Mouse (Mus musculus): ENCODE measurements around the gene Utrn. TPM values are rescaled to one million over a fixed set of nuclear protein-coding genes. Genes with fewer than 3 reads are reported as not detected.

Utrn gene
- total and polyA plus RNA-seq, 2 experiments from 2014 or later = 48.4 to 61.6 TPM

DNA sequence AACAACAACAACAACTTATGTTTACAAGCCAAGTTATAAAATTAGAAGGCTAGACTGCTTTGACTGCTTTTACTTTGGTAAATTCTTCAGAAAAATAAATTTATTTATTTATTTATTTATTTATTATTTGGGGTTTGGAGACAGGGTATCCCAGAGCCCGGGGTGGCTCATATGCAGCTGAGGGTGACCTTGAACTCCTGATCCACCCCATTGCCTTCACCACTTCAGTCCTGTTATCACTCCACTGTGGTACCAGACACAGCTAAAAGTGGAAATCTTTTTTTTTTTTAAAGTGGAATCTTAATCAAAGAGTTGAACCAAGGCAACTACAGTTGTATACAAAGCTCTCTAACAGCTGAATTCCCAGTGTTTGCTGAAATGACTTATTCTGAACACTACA, 80.6 kb downstream of the Utrn start:
- WGBS = 31% methylated on average over 1 of the region's 1 CpGs
- DNase-seq (ENCODE audit: low spot score) = peak; percentile 50
- peak; percentile 85 for ATAC-seq (ENCODE audit: insufficient read depth, low read depth)
- H3K27ac ChIP-seq (ENCODE audit: low read depth) = peak overlapping the region; percentile 70; the same call in 1 of the 2 replicates
- no peaks in the 10 kb centered on the region for H3K36me3 ChIP-seq (replicated peaks; ENCODE audit: control insufficient read depth, insufficient read depth, low read length)
- no peak overlapping the region for H3K4me2 ChIP-seq (ENCODE audit: low read depth, low read length)
- H3K4me3 ChIP-seq (ENCODE audit: low read depth, low read length) = no peak overlapping the region
- no peaks in the 10 kb centered on the region for H3K9me3 ChIP-seq (replicated peaks; ENCODE audit: control insufficient read depth, low read length)
- H3K9ac ChIP-seq (replicated peaks; ENCODE audit: low read depth, low read length) = no peak overlapping the region
- no peaks in the 10 kb centered on the region for H3K27me3 ChIP-seq (ENCODE audit: control insufficient read depth, insufficient read depth, low read length)
- H3K4me1 ChIP-seq (ENCODE audit: control insufficient read depth, insufficient read depth) = peaks cover 16% of the 10 kb centered on the region
- TF ChIP-seq CTCF (IDR thresholded peaks at IDR 0.05; ENCODE audit: low read depth) = no peak

DNA sequence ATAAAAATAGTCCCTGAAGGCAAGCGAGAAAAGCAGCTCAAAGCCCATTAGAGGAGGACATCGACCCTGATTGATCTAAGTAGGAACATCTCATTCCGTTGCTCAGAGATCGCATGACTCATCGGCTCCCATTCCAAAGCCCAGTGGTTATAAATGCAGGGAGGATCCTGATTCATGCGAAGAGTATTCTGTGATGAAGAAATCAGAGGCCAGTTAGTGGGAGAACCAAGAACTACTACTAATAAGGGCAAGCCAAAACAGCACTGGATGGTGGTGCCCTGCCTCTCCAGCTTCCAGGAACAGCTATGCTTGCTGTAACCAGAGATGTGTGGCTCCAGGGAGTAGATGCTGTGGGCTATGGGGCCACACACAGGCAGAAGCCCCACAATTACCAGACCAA, 81.2 kb downstream of the Utrn start:
- no peak overlapping the region for H3K4me3 ChIP-seq (ENCODE audit: low read depth, low read length)
- H3K27ac ChIP-seq (ENCODE audit: low read depth) = 0 out of 2 replicates have a peak overlapping the region, but pooled peaks have one; percentile 9
- no peaks in the 10 kb centered on the region for H3K9me3 ChIP-seq (replicated peaks; ENCODE audit: control insufficient read depth, low read length)
- WGBS = 48% methylated on average over 6 of the region's 6 CpGs
- H3K4me1 ChIP-seq (ENCODE audit: control insufficient read depth, insufficient read depth) = peaks cover 16% of the 10 kb centered on the region
- ATAC-seq (ENCODE audit: insufficient read depth, low read depth) (peak; percentile 19), DNase-seq (ENCODE audit: low spot score) (peak; percentile 49)
- TF ChIP-seq CTCF (IDR thresholded peaks at IDR 0.05; ENCODE audit: low read depth) (no peak), EP300 (IDR thresholded peaks at IDR 0.05; ENCODE audit: low read depth) (no peak)
- H3K4me2 ChIP-seq (ENCODE audit: low read depth, low read length) = no peak overlapping the region
- H3K36me3 ChIP-seq (replicated peaks; ENCODE audit: control insufficient read depth, insufficient read depth, low read length) = no peaks in the 10 kb centered on the region
- no peak overlapping the region for H3K9ac ChIP-seq (replicated peaks; ENCODE audit: low read depth, low read length)
- H3K27me3 ChIP-seq (ENCODE audit: control insufficient read depth, insufficient read depth, low read length) = no peaks in the 10 kb centered on the region

DNA sequence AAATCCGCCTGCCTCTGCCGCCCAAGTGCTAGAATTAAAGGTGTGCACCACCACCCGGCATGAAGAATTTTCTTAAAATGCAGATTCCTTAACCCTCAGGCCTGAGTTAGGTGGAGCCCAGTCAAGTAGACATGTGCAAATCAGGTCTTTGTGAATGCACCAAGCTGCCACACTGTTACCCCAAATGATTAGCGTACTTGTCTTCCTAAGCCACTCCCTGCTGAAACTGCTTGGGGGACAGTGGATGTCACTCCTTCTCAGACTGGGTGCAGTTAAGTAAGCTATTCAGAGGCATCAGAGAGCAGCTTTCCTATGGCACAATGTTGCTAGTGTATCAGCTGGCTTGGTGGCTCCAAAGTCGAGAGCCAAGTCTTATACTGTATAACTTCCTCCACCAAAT, 83.9 kb downstream of the Utrn start:
- ATAC-seq (ENCODE audit: insufficient read depth, low read depth) = no peak
- WGBS = 93% methylated on average over 5 of the region's 5 CpGs
- no peak for DNase-seq (ENCODE audit: low spot score)
- H3K9me3 ChIP-seq (replicated peaks; ENCODE audit: control insufficient read depth, low read length) = no peaks in the 10 kb centered on the region
- H3K27ac ChIP-seq (ENCODE audit: low read depth) = no peak overlapping the region
- no peak overlapping the region for H3K4me3 ChIP-seq (ENCODE audit: low read depth, low read length)
- H3K9ac ChIP-seq (replicated peaks; ENCODE audit: low read depth, low read length) = no peak overlapping the region
- TF ChIP-seq CTCF (IDR thresholded peaks at IDR 0.05; ENCODE audit: low read depth) (no peak), EP300 (IDR thresholded peaks at IDR 0.05; ENCODE audit: low read depth) (no peak)
- H3K4me2 ChIP-seq (ENCODE audit: low read depth, low read length) = no peak overlapping the region
- H3K36me3 ChIP-seq (replicated peaks; ENCODE audit: control insufficient read depth, insufficient read depth, low read length) = no peaks in the 10 kb centered on the region
- no peaks in the 10 kb centered on the region for H3K27me3 ChIP-seq (ENCODE audit: control insufficient read depth, insufficient read depth, low read length)
- H3K4me1 ChIP-seq (ENCODE audit: control insufficient read depth, insufficient read depth) = peaks cover 16% of the 10 kb centered on the region

DNA sequence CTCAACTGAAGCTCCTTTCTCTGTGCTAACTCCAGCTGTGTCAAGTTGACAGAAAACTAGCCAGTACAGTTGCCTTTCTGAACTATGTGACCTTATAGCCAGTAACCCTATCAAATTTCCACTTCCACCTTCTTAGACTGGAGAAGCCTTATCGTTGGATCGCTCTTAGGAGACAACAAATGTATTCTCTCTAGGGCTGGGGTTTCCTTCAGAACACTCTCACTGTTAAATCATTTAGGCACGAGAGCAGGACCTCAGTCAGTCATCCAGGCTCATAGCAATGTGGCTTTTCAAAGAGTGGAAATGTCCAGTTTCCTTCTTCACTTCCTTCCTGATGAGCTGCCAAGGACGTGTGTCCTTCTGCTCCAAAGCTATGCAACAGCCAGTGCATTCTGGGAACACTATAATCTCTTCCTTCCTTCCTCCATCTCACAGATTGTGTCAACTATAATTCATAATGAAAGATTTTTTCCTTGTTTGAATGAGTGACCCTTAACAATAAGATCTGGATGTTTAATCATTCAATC, 87.7 kb downstream of the Utrn start:
- ATAC-seq (ENCODE audit: insufficient read depth, low read depth) (0 out of 2 replicates have a peak, but pooled peaks have one; percentile 30), DNase-seq (ENCODE audit: low spot score) (no peak)
- H3K9me3 ChIP-seq (replicated peaks; ENCODE audit: control insufficient read depth, low read length) = no peaks in the 10 kb centered on the region
- H3K27ac ChIP-seq (ENCODE audit: low read depth) = no peak overlapping the region
- H3K9ac ChIP-seq (replicated peaks; ENCODE audit: low read depth, low read length) = no peak overlapping the region
- H3K4me2 ChIP-seq (ENCODE audit: low read depth, low read length) = no peak overlapping the region
- H3K27me3 ChIP-seq (ENCODE audit: control insufficient read depth, insufficient read depth, low read length) = no peaks in the 10 kb centered on the region
- H3K4me3 ChIP-seq (ENCODE audit: low read depth, low read length) = no peak overlapping the region
- TF ChIP-seq CTCF (IDR thresholded peaks at IDR 0.05; ENCODE audit: low read depth) (no peak), EP300 (IDR thresholded peaks at IDR 0.05; ENCODE audit: low read depth) (0 out of 2 replicates have a peak, but pooled peaks have one; percentile 54)
- no peaks in the 10 kb centered on the region for H3K36me3 ChIP-seq (replicated peaks; ENCODE audit: control insufficient read depth, insufficient read depth, low read length)
- no peaks in the 10 kb centered on the region for H3K4me1 ChIP-seq (ENCODE audit: control insufficient read depth, insufficient read depth)
- 62% methylated on average over 4 of the region's 4 CpGs for WGBS

DNA sequence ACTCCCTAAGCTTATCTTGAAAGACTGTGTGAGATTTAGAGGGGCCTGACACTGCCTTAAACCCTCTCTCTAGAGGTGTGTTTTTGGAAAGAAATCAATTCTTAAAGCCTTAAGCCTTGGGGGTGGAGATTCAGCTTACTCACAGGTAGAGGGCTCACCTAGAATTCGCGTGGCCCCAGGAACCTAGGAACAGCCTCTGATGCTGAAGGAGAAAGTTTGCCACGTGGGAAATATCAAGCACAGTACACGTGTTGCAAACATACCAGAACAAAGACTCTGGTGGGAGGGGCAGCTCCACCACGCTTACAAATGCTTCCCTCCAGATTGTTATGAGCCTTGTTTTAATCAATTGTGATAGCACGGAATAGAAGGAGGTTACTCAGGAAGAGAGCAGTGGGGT, 96.0 kb downstream of the Utrn start:
- 0 out of 2 replicates have a peak, but pooled peaks cover 2% of the 10 kb centered on the region for H3K9me3 ChIP-seq (replicated peaks; ENCODE audit: control insufficient read depth, low read length)
- H3K36me3 ChIP-seq (replicated peaks; ENCODE audit: control insufficient read depth, insufficient read depth, low read length) = no peaks in the 10 kb centered on the region
- H3K4me3 ChIP-seq (ENCODE audit: low read depth, low read length) = no peak overlapping the region
- 17% methylated on average over 6 of the region's 6 CpGs for WGBS
- ATAC-seq (ENCODE audit: insufficient read depth, low read depth) = peak; percentile 36; the same call in 1 of the 2 replicates
- H3K4me1 ChIP-seq (ENCODE audit: control insufficient read depth, insufficient read depth) = peaks cover 14% of the 10 kb centered on the region
- no peak overlapping the region for H3K4me2 ChIP-seq (ENCODE audit: low read depth, low read length)
- no peaks in the 10 kb centered on the region for H3K27me3 ChIP-seq (ENCODE audit: control insufficient read depth, insufficient read depth, low read length)
- H3K9ac ChIP-seq (replicated peaks; ENCODE audit: low read depth, low read length) = no peak overlapping the region
- no peak for DNase-seq (ENCODE audit: low spot score)
- no peak for TF ChIP-seq EP300 (IDR thresholded peaks at IDR 0.05; ENCODE audit: low read depth)
- no peak for TF ChIP-seq CTCF (IDR thresholded peaks at IDR 0.05; ENCODE audit: low read depth)
- no peak overlapping the region for H3K27ac ChIP-seq (ENCODE audit: low read depth)

DNA sequence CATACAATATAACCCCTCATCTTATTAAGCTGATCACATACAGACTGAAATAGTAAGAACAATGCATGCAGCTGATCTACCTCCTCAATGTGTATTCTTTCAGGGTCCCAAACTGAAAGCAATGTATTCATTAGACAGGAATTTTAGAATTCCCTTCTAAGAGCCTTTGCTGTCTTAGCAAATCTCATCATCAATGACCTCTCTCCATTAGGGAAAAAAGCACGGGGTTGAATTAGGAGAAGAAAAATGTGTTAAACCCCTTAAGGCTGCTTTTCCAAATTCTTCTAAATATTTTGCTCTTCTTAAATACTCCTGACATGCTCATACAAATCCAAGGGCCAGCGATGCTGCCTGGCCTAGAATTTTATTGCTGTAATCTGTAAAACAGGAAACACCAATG, 97.7 kb downstream of the Utrn start:
- ATAC-seq (ENCODE audit: insufficient read depth, low read depth) (no peak), DNase-seq (ENCODE audit: low spot score) (no peak)
- H3K9me3 ChIP-seq (replicated peaks; ENCODE audit: control insufficient read depth, low read length) = 0 out of 2 replicates have a peak, but pooled peaks cover 7% of the 10 kb centered on the region
- H3K36me3 ChIP-seq (replicated peaks; ENCODE audit: control insufficient read depth, insufficient read depth, low read length) = no peaks in the 10 kb centered on the region
- no peak overlapping the region for H3K4me2 ChIP-seq (ENCODE audit: low read depth, low read length)
- no peak for TF ChIP-seq EP300 (IDR thresholded peaks at IDR 0.05; ENCODE audit: low read depth)
- no peak for TF ChIP-seq CTCF (IDR thresholded peaks at IDR 0.05; ENCODE audit: low read depth)
- no peak overlapping the region for H3K9ac ChIP-seq (replicated peaks; ENCODE audit: low read depth, low read length)
- 90% methylated on average over 2 of the region's 2 CpGs for WGBS
- H3K27me3 ChIP-seq (ENCODE audit: control insufficient read depth, insufficient read depth, low read length) = no peaks in the 10 kb centered on the region
- H3K27ac ChIP-seq (ENCODE audit: low read depth) = no peak overlapping the region
- no peak overlapping the region for H3K4me3 ChIP-seq (ENCODE audit: low read depth, low read length)
- peaks cover 14% of the 10 kb centered on the region for H3K4me1 ChIP-seq (ENCODE audit: control insufficient read depth, insufficient read depth)
